Mouse (Mus musculus) splenic B cell, adult 2 months (primary cell): ENCODE results near the gene Snx13.

Experiments used
- DNase-seq: peaks from one replicate; pipeline ENCODE4 v3.0.0-alpha.2; 2011; ENCODE audit warnings: low read depth, low spot score
- H3K27me3 ChIP-seq: 2 replicates; pipeline ENCODE4 v1.6.1; 2012; ENCODE audit warnings: mild to moderate bottlenecking, low read length, moderate library complexity, mixed read lengths; ENCODE audit not compliant: control insufficient read depth, poor library complexity, insufficient read depth, severe bottlenecking
- H3K36me3 ChIP-seq: 2 replicates; pipeline ENCODE4 v1.6.1; 2012; ENCODE audit warnings: mild to moderate bottlenecking, low read length, moderate library complexity, mixed read lengths; ENCODE audit not compliant: control insufficient read depth, poor library complexity, insufficient read depth, severe bottlenecking

Snx13 gene

DNA sequence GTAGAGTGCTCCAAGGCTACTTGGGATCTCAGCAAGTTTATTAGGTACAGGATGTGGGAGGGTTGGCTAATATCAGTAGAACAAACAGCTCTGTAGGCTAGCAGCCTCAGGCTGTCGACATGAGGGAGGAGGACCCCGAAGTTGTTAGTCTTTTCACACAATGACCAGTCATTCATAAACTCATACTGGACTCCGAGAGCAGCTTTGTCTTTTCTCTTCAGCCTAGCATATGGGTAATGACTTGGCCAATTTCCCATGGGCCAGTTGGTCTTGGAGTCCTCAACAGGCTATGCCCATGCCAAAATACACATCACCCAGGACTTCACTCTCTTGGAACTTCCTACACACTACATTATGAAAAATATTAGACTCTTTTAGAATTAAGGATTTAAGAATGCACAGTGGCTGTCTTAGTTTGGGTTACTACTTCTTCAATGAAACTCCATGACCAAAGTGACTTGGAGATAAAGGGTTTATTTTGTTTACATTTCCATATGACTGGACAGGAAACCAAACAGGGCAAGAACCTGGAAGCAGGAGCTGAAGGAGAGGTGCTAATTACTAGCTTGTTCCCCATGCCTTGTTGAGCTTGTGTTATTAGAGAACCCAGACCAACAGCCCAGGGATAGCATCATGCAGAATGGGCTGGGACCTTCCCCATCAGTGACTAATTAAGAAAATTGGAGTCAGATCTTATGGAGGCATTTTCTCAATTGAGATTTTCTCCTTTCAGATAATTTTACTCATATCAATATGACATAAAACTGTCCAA lies 16.9 kb downstream of the Snx13 start:
- Histone ChIP-seq H3K36me3 (0 out of 2 replicates have a peak, but pooled peaks cover 5% of the 10 kb centered on the region), H3K27me3 (no peaks in the 10 kb centered on the region)
- no peak for DNase-seq

DNA sequence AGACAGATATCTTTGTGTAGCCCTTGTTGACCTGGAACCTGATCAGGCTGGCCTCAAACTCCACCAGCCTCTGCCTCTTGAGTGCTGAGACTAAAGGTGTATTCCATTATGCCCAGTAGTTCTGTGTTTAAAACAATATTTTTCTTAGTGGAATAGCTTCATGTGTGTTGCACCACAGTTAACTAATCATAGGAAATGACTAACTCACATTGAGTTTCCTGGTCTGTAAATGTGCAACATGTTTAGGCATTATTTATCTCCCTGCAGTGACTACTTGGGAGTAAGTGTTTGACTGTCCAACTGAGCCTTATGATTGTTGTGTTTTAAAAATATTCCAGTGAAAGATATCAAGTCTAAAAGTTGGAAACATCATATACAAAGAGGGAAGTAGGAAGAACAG lies 20.6 kb downstream of the Snx13 start:
- Histone ChIP-seq H3K27me3 (no peaks in the 10 kb centered on the region), H3K36me3 (0 out of 2 replicates have a peak, but pooled peaks cover 5% of the 10 kb centered on the region)
- no peak for DNase-seq

DNA sequence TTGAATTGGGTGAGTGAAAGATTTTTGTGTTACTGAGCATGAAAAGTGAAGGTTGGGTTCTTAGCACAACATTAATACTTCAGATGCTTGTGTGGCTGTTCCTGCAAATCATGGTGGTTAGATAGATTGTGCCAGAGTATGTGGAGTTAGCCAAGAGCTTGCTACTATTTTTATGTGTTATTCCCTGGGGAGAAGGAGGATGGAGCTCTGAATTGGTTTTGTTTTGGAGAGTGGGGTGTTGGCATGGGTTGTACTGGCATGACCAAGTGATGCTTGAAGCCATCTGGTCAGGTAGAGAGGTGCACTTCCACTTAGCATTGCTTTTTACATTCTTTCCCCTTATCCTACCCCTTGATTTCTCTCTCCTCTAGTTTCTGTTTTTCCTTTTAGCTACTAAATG lies 24.4 kb downstream of the Snx13 start:
- no peaks in the 10 kb centered on the region for H3K27me3 ChIP-seq
- DNase-seq: no peak
- H3K36me3 ChIP-seq: 0 out of 2 replicates have a peak, but pooled peaks cover 5% of the 10 kb centered on the region

DNA sequence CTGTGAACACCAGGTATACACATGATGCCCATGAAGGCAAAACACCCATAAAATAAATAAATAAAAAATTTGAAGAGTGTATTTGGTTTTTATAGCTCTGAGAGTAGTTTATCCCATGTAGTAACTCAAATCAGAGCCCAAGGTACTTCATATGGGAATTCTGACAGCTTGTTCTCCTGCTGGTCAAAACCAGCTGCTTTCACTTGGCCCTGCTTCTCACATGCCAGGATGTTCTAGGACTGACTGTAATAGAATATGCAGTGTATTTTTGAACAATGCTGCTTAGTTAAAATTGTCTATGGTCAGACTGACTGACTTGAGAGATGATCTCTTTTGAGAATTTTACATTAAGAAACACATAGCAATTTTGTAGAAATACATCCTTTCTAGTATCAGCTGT lies 25.2 kb downstream of the Snx13 start:
- DNase-seq: no peak
- Histone ChIP-seq H3K36me3 (0 out of 2 replicates have a peak, but pooled peaks cover 2% of the 10 kb centered on the region), H3K27me3 (no peaks in the 10 kb centered on the region)

DNA sequence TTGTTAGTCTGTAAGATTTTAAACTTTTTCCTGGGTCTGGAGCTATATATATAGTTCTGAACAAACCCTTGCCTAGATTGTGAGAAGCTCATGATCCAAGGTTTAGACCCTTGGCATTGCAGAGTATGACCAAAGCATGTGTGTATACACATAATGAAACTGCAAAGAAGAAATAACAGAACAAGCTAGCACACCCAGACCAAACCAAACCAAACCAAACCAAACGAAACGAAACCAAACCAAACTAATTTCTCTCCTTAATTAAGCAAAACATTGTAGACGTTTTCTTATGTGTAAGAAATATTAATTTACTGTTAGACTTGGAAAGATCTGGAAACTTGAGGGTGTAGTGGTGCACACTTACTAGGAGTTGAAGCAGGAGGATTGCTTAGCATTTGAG lies 29.0 kb downstream of the Snx13 start:
- Histone ChIP-seq H3K27me3 (no peaks in the 10 kb centered on the region), H3K36me3 (no peaks in the 10 kb centered on the region)
- DNase-seq: no peak

DNA sequence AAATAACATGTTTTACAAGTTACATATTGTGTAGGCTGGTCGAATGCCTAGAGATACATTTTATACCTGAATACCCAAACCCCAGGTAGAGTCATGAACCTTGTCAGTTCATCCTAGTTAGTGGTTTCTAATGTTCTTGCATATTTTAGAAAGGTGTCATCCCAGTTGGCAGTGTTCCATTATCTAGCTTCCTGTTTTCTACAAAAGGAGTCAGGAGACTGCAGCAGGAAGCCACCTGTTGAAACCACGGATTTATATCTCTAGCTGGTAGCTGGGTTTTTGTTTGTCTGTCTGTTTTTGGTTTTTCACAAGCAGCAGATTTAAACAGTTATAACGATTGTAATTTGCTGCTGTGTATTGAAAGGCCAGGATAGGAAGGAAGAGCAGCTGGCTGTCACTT lies 76.6 kb downstream of the Snx13 start:
- DNase-seq: peak; percentile 32
- no peaks in the 10 kb centered on the region for H3K27me3 ChIP-seq
- H3K36me3 ChIP-seq: peaks cover 5% of the 10 kb centered on the region; the same call in 1 of the 2 replicates

DNA sequence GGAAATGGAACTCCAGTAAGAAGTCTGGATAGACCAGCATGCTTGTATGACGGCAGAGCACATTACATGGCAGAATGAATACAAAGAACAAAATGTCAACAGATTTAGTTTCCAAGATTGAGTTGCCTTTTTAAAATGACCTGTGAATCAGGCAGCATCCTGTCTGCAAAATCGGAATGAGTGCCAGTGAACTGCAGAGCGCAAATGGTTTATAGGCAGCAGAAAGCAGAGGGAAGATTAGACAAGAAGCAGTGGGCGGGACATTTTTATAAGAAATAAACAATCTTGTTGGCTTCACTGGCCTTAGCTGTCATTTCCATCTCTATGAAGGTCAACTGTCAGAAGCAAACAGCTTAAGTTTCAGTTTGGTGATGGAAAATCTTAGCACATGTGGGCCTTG lies 106.2 kb downstream of the Snx13 start:
- no peak for DNase-seq
- Histone ChIP-seq H3K36me3 (no peaks in the 10 kb centered on the region), H3K27me3 (no peaks in the 10 kb centered on the region)

DNA sequence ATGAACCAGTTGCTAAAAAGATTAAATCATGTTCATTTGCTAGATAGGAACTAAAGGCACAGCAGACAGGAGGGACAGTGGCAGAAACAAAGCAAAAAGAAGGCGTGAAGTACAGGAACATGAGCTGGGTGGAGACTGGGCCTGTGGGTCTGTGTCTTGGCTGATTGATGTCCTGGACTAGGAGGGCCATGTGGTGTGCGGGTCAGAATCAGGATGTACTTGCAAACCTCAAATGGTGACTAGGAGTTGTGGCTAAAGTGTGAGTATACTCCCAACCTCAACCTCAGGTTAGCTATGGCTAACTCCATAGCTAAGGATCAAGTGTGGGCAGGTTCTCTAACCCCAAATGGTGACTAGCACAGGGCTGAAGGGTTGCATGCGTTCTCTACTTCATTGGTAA lies 107.2 kb downstream of the Snx13 start:
- Histone ChIP-seq H3K27me3 (no peaks in the 10 kb centered on the region), H3K36me3 (no peaks in the 10 kb centered on the region)
- no peak for DNase-seq

DNA sequence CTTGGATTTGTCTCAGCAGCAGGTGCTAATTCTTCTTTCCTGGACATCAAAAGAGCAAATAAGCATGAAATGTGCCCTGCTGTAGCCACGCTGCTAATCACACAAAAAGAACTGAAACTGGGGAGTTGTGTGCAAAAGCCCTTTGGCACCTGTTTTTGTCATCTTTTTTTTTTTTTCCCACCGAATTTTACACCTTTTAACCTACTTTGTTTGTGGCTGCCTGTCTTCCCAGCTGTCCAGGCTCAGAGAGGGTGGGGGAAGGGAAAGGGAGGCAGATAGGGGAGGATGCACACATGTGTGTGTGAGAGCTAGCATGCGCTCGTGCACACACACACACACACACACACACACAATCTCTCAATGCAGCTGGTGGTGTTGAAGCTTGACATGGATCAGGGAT lies 110.3 kb downstream of the Snx13 start:
- no peaks in the 10 kb centered on the region for H3K36me3 ChIP-seq
- peak; percentile 11 for DNase-seq
- no peaks in the 10 kb centered on the region for H3K27me3 ChIP-seq

DNA sequence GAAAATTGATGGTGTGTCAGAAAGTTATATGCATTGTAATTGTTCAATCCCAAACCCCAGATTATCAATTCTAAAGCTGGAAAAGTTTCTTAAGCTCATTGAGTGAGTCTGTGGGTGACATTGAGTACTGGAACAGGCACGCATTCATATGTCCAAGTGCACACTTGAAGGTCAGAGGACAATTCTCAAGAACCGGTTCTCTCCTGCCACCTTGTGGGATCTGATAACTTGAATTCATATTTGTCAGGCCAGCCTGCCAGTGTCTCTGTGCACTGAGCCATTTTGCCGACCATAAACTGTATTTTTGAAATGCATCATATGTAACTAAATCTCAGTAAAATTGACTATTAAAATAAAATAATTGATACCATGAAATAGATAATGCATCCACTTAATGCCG lies 114.7 kb downstream of the Snx13 start:
- DNase-seq: peak; percentile 42
- Histone ChIP-seq H3K27me3 (no peaks in the 10 kb centered on the region), H3K36me3 (no peaks in the 10 kb centered on the region)

DNA sequence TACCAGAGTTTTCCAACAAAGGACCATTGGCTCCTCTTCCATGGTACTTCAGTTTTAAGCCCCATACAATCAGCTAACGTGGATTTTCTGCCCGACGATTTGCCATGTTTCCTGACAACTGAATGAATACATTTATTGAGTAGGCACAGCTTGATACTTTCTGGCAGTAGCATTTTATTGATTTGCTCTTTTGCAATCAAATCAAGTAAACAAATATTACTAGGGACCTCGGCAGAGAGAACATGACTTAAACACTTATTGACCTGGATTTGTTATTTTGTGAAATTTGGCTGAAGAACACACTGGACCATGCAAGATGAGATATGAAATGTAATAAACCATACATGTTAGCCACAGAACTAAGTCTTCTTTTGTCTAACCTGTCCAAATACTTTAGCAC lies 123.3 kb downstream of the Snx13 start:
- Histone ChIP-seq H3K36me3 (no peaks in the 10 kb centered on the region), H3K27me3 (no peaks in the 10 kb centered on the region)
- DNase-seq: no peak

DNA sequence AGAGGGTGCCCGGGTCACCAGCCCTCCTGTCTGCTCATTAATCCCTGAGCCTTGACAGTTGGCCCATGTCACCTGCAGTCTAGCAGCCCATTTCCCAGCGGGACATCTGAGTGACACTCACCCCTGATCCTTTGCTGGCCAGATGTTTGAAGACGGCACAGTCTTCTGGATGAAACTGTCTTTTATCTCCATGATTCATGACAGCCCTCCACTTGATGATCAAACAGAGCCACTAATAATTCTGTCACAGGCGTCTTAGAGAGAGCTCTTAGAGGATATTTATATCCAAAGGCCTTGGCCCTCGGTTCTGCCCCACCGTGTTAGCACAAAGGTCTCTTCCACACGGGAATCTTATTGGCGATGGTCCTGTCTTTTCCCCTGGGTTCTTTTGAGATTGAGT lies 129.0 kb downstream of the Snx13 start:
- Histone ChIP-seq H3K27me3 (no peaks in the 10 kb centered on the region), H3K36me3 (no peaks in the 10 kb centered on the region)
- no peak for DNase-seq

DNA sequence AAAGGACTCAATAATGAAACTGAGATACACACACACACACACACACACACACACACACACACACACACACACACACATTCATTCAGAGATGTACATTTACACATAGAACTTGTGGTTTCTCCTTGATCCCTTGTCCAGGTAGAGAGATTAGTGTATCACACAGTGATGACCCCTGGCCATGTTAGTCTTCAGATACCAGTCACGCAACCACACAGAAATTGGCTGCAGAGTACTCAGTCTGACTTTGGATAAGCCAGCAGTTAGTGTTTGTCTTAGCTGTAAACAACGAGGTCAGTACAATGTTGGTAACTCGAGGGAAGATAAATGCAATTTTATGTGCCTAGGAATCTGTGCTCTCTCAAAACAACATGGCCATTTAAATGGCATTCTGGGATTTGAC lies 129.6 kb downstream of the Snx13 start:
- DNase-seq: no peak
- H3K36me3 ChIP-seq: no peaks in the 10 kb centered on the region

DNA sequence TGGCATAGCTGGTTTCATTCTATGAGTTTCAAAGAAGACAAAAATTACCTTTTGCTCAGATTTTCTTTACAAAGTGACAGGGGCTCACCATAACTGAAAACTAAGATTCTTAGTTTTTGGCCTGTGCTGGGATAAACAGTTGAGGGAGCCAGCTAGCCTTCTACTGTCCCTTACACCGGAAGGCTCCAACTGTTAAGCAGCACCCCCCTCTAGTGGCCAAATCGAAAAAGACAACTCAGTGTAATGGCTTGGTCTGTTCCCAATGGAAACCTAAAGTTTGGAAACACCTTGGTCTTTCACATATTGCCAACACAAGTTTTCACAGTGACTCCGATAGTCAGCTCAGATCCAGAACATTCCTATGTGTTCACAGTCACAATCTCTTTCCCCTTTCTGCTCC lies 135.7 kb downstream of the Snx13 start:
- Histone ChIP-seq H3K36me3 (no peaks in the 10 kb centered on the region), H3K27me3 (no peaks in the 10 kb centered on the region)
- peak; percentile 84 for DNase-seq

More for the DNA sequence above, 129.6 kb downstream of the Snx13 start:
- no peaks in the 10 kb centered on the region for H3K27me3 ChIP-seq

DNA sequence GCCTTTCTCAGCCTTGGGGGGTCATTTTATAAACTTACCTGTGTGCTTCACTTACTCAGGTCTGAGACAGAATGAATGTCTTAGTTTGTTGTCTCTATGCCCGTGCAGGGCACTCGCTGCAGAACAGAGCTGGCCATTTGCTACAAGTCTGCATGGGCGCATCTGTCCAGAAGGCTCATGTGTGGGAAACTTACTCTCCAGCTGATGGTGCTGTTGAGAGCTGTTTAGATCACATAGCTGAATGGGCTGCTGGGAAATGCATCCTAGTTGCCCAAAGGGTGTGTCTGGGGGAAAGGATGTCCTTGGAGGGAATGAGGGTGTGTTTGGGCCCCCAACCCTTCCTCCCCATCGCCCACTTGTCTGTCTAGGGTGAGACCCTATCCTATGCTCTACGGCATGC lies 137.3 kb downstream of the Snx13 start:
- Histone ChIP-seq H3K36me3 (no peaks in the 10 kb centered on the region), H3K27me3 (no peaks in the 10 kb centered on the region)
- DNase-seq: no peak
